Mouse (Mus musculus) stomach, adult 2 months (tissue): ENCODE measurements around the gene Ap3d1. TPM values are rescaled to one million over a fixed set of nuclear protein-coding genes. Genes with fewer than 3 reads are reported as not detected.

ENCODE experiments used
- polyA plus RNA-seq: library from polyadenylated mRNA; depleted of rRNA; stranded (reverse); fragments of >200 nt; gene quantifications from 2 replicates; pipeline ENCODE4 v1.2.3, GENCODE M21; 2012; rRNA removed

Ap3d1 gene
- polyA plus RNA-seq: 53.8 and 63.4 TPM in 2 replicates

GRCm38 (mm10) chr10:80742180-80742978 is at the start of gene Ap3d1:
Ap3d1 (minus strand) TSS chr10:80742264.

GRCm38 (mm10) chr10:80754594-80755290 is 12.7 kb upstream of the Ap3d1 start, which contains the start of gene Dot1l:
Dot1l (plus strand) TSS chr10:80755206.

GRCm38 (mm10) chr10:80701721-80702535 is 40.1 kb downstream of the Ap3d1 start, which contains the start of the genes Mob3a and Izumo4:
Mob3a (minus strand) TSS chr10:80701977.
Izumo4 (plus strand) TSS chr10:80702184.

GRCm38 (mm10) chr10:80677942-80678436 is 64.1 kb downstream of the Ap3d1 start, which contains the start of gene Mknk2:
Mknk2 (minus strand) TSS chr10:80678112.

Other genes starting within 250 kb of the Ap3d1 start
- gene Onecut3, start 247.4 kb downstream of the Ap3d1 start, polyA plus RNA-seq: 1.2 and 1.8 TPM in 2 replicates
- not detected in 2 replicates for gene Atp8b3, start 203.1 kb downstream of the Ap3d1 start, polyA plus RNA-seq
- gene Rexo1, start 180.7 kb downstream of the Ap3d1 start, polyA plus RNA-seq: 24.4 and 24.8 TPM in 2 replicates
- 17.2 and 26.0 TPM in 2 replicates for gene Klf16, start 164.9 kb downstream of the Ap3d1 start, polyA plus RNA-seq
- 263 and 463 TPM in 2 replicates for gene Abhd17a, start 151.9 kb downstream of the Ap3d1 start, polyA plus RNA-seq
- gene Scamp4, start 139.4 kb downstream of the Ap3d1 start, polyA plus RNA-seq: 91.7 and 103 TPM in 2 replicates
- 10.5 and 14.2 TPM in 2 replicates for gene Adat3, start 139.4 kb downstream of the Ap3d1 start, polyA plus RNA-seq
- gene Gm49322, start 136.2 kb downstream of the Ap3d1 start, polyA plus RNA-seq: 0.62 and 1.2 TPM in 2 replicates
- gene Csnk1g2, start 119.4 kb downstream of the Ap3d1 start, polyA plus RNA-seq: 114 and 151 TPM in 2 replicates
- gene Btbd2, start 85.2 kb downstream of the Ap3d1 start, polyA plus RNA-seq: 38.9 and 41.5 TPM in 2 replicates
- gene Mknk2, start 64.2 kb downstream of the Ap3d1 start, polyA plus RNA-seq: 165 and 210 TPM in 2 replicates
- 15.0 and 20.9 TPM in 2 replicates for gene Mob3a, start 40.3 kb downstream of the Ap3d1 start, polyA plus RNA-seq
- 30.1 and 36.5 TPM in 2 replicates for gene Izumo4, start 40.1 kb downstream of the Ap3d1 start, polyA plus RNA-seq
- gene Dot1l, start 12.9 kb upstream of the Ap3d1 start, polyA plus RNA-seq: 20.4 and 21.6 TPM in 2 replicates
- 28.3 and 33.0 TPM in 2 replicates for gene Sf3a2, start 55.9 kb upstream of the Ap3d1 start, polyA plus RNA-seq
- gene Plekhj1, start 56.4 kb upstream of the Ap3d1 start, polyA plus RNA-seq: 26.0 and 33.2 TPM in 2 replicates
- gene Amh, start 63.0 kb upstream of the Ap3d1 start, polyA plus RNA-seq: 11.5 and 23.8 TPM in 2 replicates
- 2.5 and 3.3 TPM in 2 replicates for gene Jsrp1, start 71.2 kb upstream of the Ap3d1 start, polyA plus RNA-seq
- 614 and 821 TPM in 2 replicates for gene Oaz1, start 84.4 kb upstream of the Ap3d1 start, polyA plus RNA-seq
- 0.53 and 0.84 TPM in 2 replicates for gene Lingo3, start 101.8 kb upstream of the Ap3d1 start, polyA plus RNA-seq
- 58.8 and 71.4 TPM in 2 replicates for gene Lsm7, start 112.9 kb upstream of the Ap3d1 start, polyA plus RNA-seq
- 48.6 and 56.7 TPM in 2 replicates for gene Sppl2b, start 113.0 kb upstream of the Ap3d1 start, polyA plus RNA-seq
- 19.4 and 39.8 TPM in 2 replicates for gene Tmprss9, start 129.6 kb upstream of the Ap3d1 start, polyA plus RNA-seq
- 106 and 120 TPM in 2 replicates for gene Timm13, start 158.7 kb upstream of the Ap3d1 start, polyA plus RNA-seq
- 15.5 and 17.3 TPM in 2 replicates for gene Lmnb2, start 176.0 kb upstream of the Ap3d1 start, polyA plus RNA-seq
- gene Gadd45b, start 187.8 kb upstream of the Ap3d1 start, polyA plus RNA-seq: 13.8 and 21.5 TPM in 2 replicates